Mouse (Mus musculus): ENCODE measurements at regions not wholly inside any gene's neighbourhood (a gene's known extent, or its start where the extent isn't known, plus 50 kb on each side); places are given as distances from the start of the nearest gene placed in this dataset.

GRCm38 (mm10) chr13:5778443-5779171, 82.7 kb upstream of the Klf6 start:
- TF ChIP-seq CTCF (IDR thresholded peaks at IDR 0.05; ENCODE audit: low read depth) (no peak), EP300 (optimal IDR thresholded peaks at IDR 0.05) (no peak)

Data from stomach, postnatal 0 days (tissue).